Mouse (Mus musculus) liver, embryonic 11.5 days (tissue): ENCODE results near the gene Ntn1. TPM values are rescaled to one million over a fixed set of nuclear protein-coding genes. Genes with fewer than 3 reads are reported as not detected.

ENCODE experiments used
- ATAC-seq: fragments of 200-750 bp; cut with Nextera tagmentation; replicated peaks from 2 replicates; pipeline ENCODE4 v1.8.0; 2017; ENCODE audit warnings: moderate number of reproducible peaks, mild to moderate bottlenecking, moderate TSS enrichment, moderate library complexity; ENCODE audit not compliant: low FRiP score
- DNase-seq: peaks from one replicate; pipeline ENCODE4 v3.0.0-alpha.2; 2017; ENCODE audit warnings: low spot score
- H3K27ac ChIP-seq: fragments of 300-500 bp; sonication (generic); 2 replicates; pipeline ENCODE4 v1.5.1; 2014; ENCODE audit warnings: mild to moderate bottlenecking, low read depth, low read length, control low read depth
- H3K27me3 ChIP-seq: fragments of 300-500 bp; sonication (generic); replicated peaks from 2 replicates; pipeline ENCODE4 v1.6.1; 2014; ENCODE audit warnings: low read length, mixed read lengths; ENCODE audit not compliant: control insufficient read depth, insufficient read depth
- H3K36me3 ChIP-seq: fragments of 300-500 bp; sonication (generic); 2 replicates; pipeline ENCODE4 v1.6.1; 2014; ENCODE audit warnings: mild to moderate bottlenecking, low read length, moderate library complexity, mixed read lengths; ENCODE audit not compliant: control insufficient read depth, insufficient read depth
- H3K4me1 ChIP-seq: fragments of 300-500 bp; sonication (generic); replicated peaks from 2 replicates; pipeline ENCODE4 v1.6.1; 2014; ENCODE audit warnings: low read length, mixed read lengths; ENCODE audit not compliant: control insufficient read depth, insufficient read depth
- H3K4me2 ChIP-seq: fragments of 300-500 bp; sonication (generic); 2 replicates; pipeline ENCODE4 v1.6.1; 2014; ENCODE audit warnings: mild to moderate bottlenecking, control low read depth, moderate library complexity
- H3K4me3 ChIP-seq: fragments of 300-500 bp; sonication (generic); 2 replicates; pipeline ENCODE4 v1.5.1; 2014; ENCODE audit warnings: low read depth, low read length, control low read depth
- H3K9ac ChIP-seq: fragments of 300-500 bp; sonication (generic); 2 replicates; pipeline ENCODE4 v1.6.1; 2014; ENCODE audit warnings: low read depth, low read length, control low read depth
- H3K9me3 ChIP-seq: fragments of 300-500 bp; sonication (generic); 2 replicates; pipeline ENCODE4 v1.6.1; 2016; ENCODE audit warnings: low read length, inconsistent platforms, mixed read lengths; ENCODE audit not compliant: control insufficient read depth
- WGBS: fragments of 180-500 bp; shearing (Covaris S2); extraction: QIAGEN DNeasy Blood & Tissue Kit; methylation state at CpG from one replicate; pipeline ENCODE4 v1.1.7; 2014; 5-methylcytosine and 5-hydroxymethylcytosine counted together
- polyA plus RNA-seq: library from polyadenylated mRNA; unstranded; fragments of >200 nt; fragmentation: Nextera tagmentation; extraction: Ambion mirVana; gene quantifications from 2 replicates; pipeline ENCODE4 v1.2.1, GENCODE M21; 2014

The Ntn1 gene
- polyA plus RNA-seq: 0.13 and 0.40 TPM in 2 replicates

DNA sequence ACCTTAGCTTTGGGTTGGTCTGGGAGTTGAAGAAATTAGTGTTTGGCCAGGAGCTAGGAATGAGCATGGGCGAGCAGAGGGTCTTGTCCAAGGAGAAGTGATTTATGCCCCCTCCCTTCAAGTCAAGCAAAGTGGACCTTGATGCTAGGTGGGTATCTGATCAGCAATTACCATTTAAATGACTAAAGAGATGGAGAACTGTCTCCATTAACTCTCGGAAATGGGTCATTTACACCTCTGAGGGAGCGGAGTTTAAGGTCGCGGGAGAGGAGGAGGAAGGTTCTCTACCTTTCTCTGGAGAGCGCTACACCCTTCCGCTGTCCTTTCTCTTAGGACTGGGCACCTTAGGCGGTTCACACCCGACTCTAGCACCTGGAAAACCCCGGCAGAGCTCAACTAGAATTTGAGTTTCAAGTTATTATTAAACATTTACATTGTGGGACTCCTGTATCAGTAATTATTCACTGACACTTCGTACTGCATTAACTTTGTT is at the start of gene Ntn1:
Gene Ntn1 (minus strand): TSS at position 97 of the 493 bp plus-strand sequence.
- 4% methylated on average over 11 of the region's 11 CpGs for WGBS
- Histone ChIP-seq H3K4me1 (no peaks in the 10 kb centered on the region), H3K27me3 (peaks cover 81% of the 10 kb centered on the region)

GRCm38 (mm10) chr11:68448356-68448755 is 47.7 kb upstream of the Ntn1 start:
- H3K9ac ChIP-seq: no peak overlapping the region
- no peaks in the 10 kb centered on the region; the same call in 1 of the 2 replicates for H3K4me1 ChIP-seq
- no peak overlapping the region for H3K4me2 ChIP-seq
- ATAC-seq (no peak), DNase-seq (no peak)
- no peaks in the 10 kb centered on the region for H3K27me3 ChIP-seq
- WGBS: 68% methylated on average over 7 of the region's 7 CpGs
- no peak overlapping the region for H3K27ac ChIP-seq
- H3K9me3 ChIP-seq: no peaks in the 10 kb centered on the region
- no peaks in the 10 kb centered on the region for H3K36me3 ChIP-seq
- no peak overlapping the region for H3K4me3 ChIP-seq

More for the DNA sequence above, at the start of gene Ntn1:
- Histone ChIP-seq H3K36me3 (no peaks in the 10 kb centered on the region), H3K27ac (no peak within 1 kb of the TSS), H3K9me3 (no peaks in the 10 kb centered on the region), H3K4me2 (peak within 1 kb of the TSS; percentile 66), H3K9ac (no peak within 1 kb of the TSS), H3K4me3 (peak within 1 kb of the TSS; percentile 45)
- ATAC-seq (no peak), DNase-seq (no peak)

GRCm38 (mm10) chr11:68447242-68447641 is 46.6 kb upstream of the Ntn1 start:
- no peak overlapping the region for H3K4me2 ChIP-seq
- H3K27me3 ChIP-seq: no peaks in the 10 kb centered on the region
- no peaks in the 10 kb centered on the region for H3K9me3 ChIP-seq
- WGBS: 68% methylated on average over 2 of the region's 2 CpGs
- no peaks in the 10 kb centered on the region; the same call in 1 of the 2 replicates for H3K4me1 ChIP-seq
- H3K27ac ChIP-seq: no peak overlapping the region
- ATAC-seq (no peak), DNase-seq (no peak)
- no peak overlapping the region for H3K4me3 ChIP-seq
- H3K9ac ChIP-seq: no peak overlapping the region
- H3K36me3 ChIP-seq: no peaks in the 10 kb centered on the region

GRCm38 (mm10) chr11:68446547-68446946 is 45.9 kb upstream of the Ntn1 start:
- no peak overlapping the region for H3K4me3 ChIP-seq
- no peaks in the 10 kb centered on the region for H3K36me3 ChIP-seq
- H3K4me1 ChIP-seq: no peaks in the 10 kb centered on the region; the same call in 1 of the 2 replicates
- no peak overlapping the region for H3K27ac ChIP-seq
- H3K9ac ChIP-seq: no peak overlapping the region
- H3K27me3 ChIP-seq: no peaks in the 10 kb centered on the region
- WGBS: 88% methylated on average over 4 of the region's 4 CpGs
- no peak for DNase-seq
- no peak overlapping the region for H3K4me2 ChIP-seq
- no peaks in the 10 kb centered on the region for H3K9me3 ChIP-seq
- no peak for ATAC-seq

- Histone ChIP-seq H3K4me3 (no peak overlapping the region), H3K4me2 (no peak overlapping the region), H3K27me3 (no peaks in the 10 kb centered on the region), H3K4me1 (no peaks in the 10 kb centered on the region; the same call in 1 of the 2 replicates), H3K36me3 (no peaks in the 10 kb centered on the region), H3K9me3 (no peaks in the 10 kb centered on the region), H3K9ac (no peak overlapping the region), H3K27ac (no peak overlapping the region)
- 79% methylated on average over 4 of the region's 4 CpGs for WGBS
- ATAC-seq (no peak), DNase-seq (no peak)
Observed at GRCm38 (mm10) chr11:68445901-68446300, 45.3 kb upstream of the Ntn1 start.

- H3K27me3 ChIP-seq: no peaks in the 10 kb centered on the region
- H3K27ac ChIP-seq: no peak overlapping the region
- H3K36me3 ChIP-seq: no peaks in the 10 kb centered on the region
- ATAC-seq (no peak), DNase-seq (no peak)
- H3K4me2 ChIP-seq: no peak overlapping the region
- H3K4me1 ChIP-seq: no peaks in the 10 kb centered on the region
- 66% methylated on average over 12 of the region's 12 CpGs for WGBS
- no peak overlapping the region for H3K4me3 ChIP-seq
- no peak overlapping the region for H3K9ac ChIP-seq
- no peaks in the 10 kb centered on the region for H3K9me3 ChIP-seq
Observed at GRCm38 (mm10) chr11:68442983-68443638, 42.5 kb upstream of the Ntn1 start.

GRCm38 (mm10) chr11:68442346-68442745 is 41.7 kb upstream of the Ntn1 start:
- 75% methylated on average over 8 of the region's 8 CpGs for WGBS
- no peak overlapping the region for H3K4me2 ChIP-seq
- DNase-seq (no peak), ATAC-seq (no peak)
- H3K9ac ChIP-seq: no peak overlapping the region
- no peak overlapping the region for H3K27ac ChIP-seq
- no peaks in the 10 kb centered on the region for H3K27me3 ChIP-seq
- no peaks in the 10 kb centered on the region for H3K9me3 ChIP-seq
- H3K4me1 ChIP-seq: no peaks in the 10 kb centered on the region
- H3K36me3 ChIP-seq: no peaks in the 10 kb centered on the region
- no peak overlapping the region for H3K4me3 ChIP-seq

- WGBS: 65% methylated on average over 4 of the region's 5 CpGs
- DNase-seq (no peak), ATAC-seq (no peak)
- Histone ChIP-seq H3K9ac (no peak overlapping the region), H3K4me3 (no peak overlapping the region), H3K4me2 (no peak overlapping the region), H3K9me3 (no peaks in the 10 kb centered on the region), H3K4me1 (no peaks in the 10 kb centered on the region), H3K36me3 (no peaks in the 10 kb centered on the region), H3K27ac (no peak overlapping the region), H3K27me3 (no peaks in the 10 kb centered on the region)
Observed at GRCm38 (mm10) chr11:68440965-68441364, 40.3 kb upstream of the Ntn1 start.

- 74% methylated on average over 9 of the region's 9 CpGs for WGBS
- H3K9me3 ChIP-seq: no peaks in the 10 kb centered on the region
- no peak overlapping the region for H3K4me2 ChIP-seq
- ATAC-seq (no peak), DNase-seq (no peak)
- H3K36me3 ChIP-seq: no peaks in the 10 kb centered on the region
- no peak overlapping the region for H3K27ac ChIP-seq
- H3K4me3 ChIP-seq: no peak overlapping the region
- H3K27me3 ChIP-seq: no peaks in the 10 kb centered on the region
- H3K4me1 ChIP-seq: no peaks in the 10 kb centered on the region
- H3K9ac ChIP-seq: no peak overlapping the region
Observed at GRCm38 (mm10) chr11:68440100-68440499, 39.5 kb upstream of the Ntn1 start.
